Mouse (Mus musculus): ENCODE measurements at regions not wholly inside any gene's neighbourhood (a gene's known extent, or its start where the extent isn't known, plus 50 kb on each side); places are given as distances from the start of the nearest gene placed in this dataset.

- no peak overlapping the region for H3K4me3 ChIP-seq
- no peaks in the 10 kb centered on the region for H3K9me3 ChIP-seq
- H3K27me3 ChIP-seq (replicated peaks): no peaks in the 10 kb centered on the region
- no peaks in the 10 kb centered on the region for H3K4me1 ChIP-seq
- 51% methylated on average over 3 of the region's 3 CpGs for WGBS
- H3K36me3 ChIP-seq (replicated peaks): no peaks in the 10 kb centered on the region
- no peak for ATAC-seq (replicated peaks)
- no peak overlapping the region for H3K4me2 ChIP-seq
- H3K27ac ChIP-seq: no peak overlapping the region
- no peak overlapping the region for H3K9ac ChIP-seq
These were observed 54.1 kb upstream of the Lclat1 start for GRCm38 (mm10) chr17:73053479-73054215.

GRCm38 (mm10) chr17:73054226-73054625, 53.6 kb upstream of the Lclat1 start:
- Histone ChIP-seq H3K9ac (no peak overlapping the region), H3K36me3 (replicated peaks) (no peaks in the 10 kb centered on the region), H3K27ac (no peak overlapping the region), H3K4me3 (no peak overlapping the region), H3K4me1 (no peaks in the 10 kb centered on the region), H3K27me3 (replicated peaks) (no peaks in the 10 kb centered on the region), H3K4me2 (no peak overlapping the region), H3K9me3 (no peaks in the 10 kb centered on the region)
- ATAC-seq (replicated peaks): no peak

- Histone ChIP-seq H3K27ac (no peak overlapping the region), H3K9me3 (no peaks in the 10 kb centered on the region), H3K9ac (no peak overlapping the region), H3K4me1 (no peaks in the 10 kb centered on the region), H3K4me3 (no peak overlapping the region), H3K4me2 (no peak overlapping the region), H3K36me3 (replicated peaks) (no peaks in the 10 kb centered on the region), H3K27me3 (replicated peaks) (no peaks in the 10 kb centered on the region)
- no peak for ATAC-seq (replicated peaks)
- WGBS: 74% methylated on average over 3 of the region's 3 CpGs
These were observed 52.6 kb upstream of the Lclat1 start for GRCm38 (mm10) chr17:73055197-73055596.

GRCm38 (mm10) chr17:73055611-73056010, 52.2 kb upstream of the Lclat1 start:
- no peak overlapping the region for H3K27ac ChIP-seq
- no peak for ATAC-seq (replicated peaks)
- H3K36me3 ChIP-seq (replicated peaks): no peaks in the 10 kb centered on the region
- no peaks in the 10 kb centered on the region for H3K27me3 ChIP-seq (replicated peaks)
- no peak overlapping the region for H3K4me3 ChIP-seq
- no peak overlapping the region for H3K4me2 ChIP-seq
- H3K4me1 ChIP-seq: no peaks in the 10 kb centered on the region
- H3K9ac ChIP-seq: no peak overlapping the region
- 69% methylated on average over 6 of the region's 6 CpGs for WGBS
- no peaks in the 10 kb centered on the region for H3K9me3 ChIP-seq

- Histone ChIP-seq H3K27me3 (replicated peaks) (no peaks in the 10 kb centered on the region), H3K27ac (no peak overlapping the region), H3K4me3 (no peak overlapping the region), H3K4me1 (no peaks in the 10 kb centered on the region), H3K9me3 (no peaks in the 10 kb centered on the region), H3K36me3 (replicated peaks) (no peaks in the 10 kb centered on the region), H3K4me2 (no peak overlapping the region), H3K9ac (no peak overlapping the region)
- no peak for ATAC-seq (replicated peaks)
- WGBS: 91% methylated on average over 2 of the region's 2 CpGs
These were observed 51.2 kb upstream of the Lclat1 start for GRCm38 (mm10) chr17:73056616-73057015.

Data from midbrain, embryonic 15.5 days (tissue).